Mouse (Mus musculus) liver, postnatal 0 days (tissue): ENCODE data around the gene Cdk14.

ENCODE experiments used
- CTCF ChIP-seq: sonication (generic); IDR thresholded peaks from 2 replicates; pipeline ENCODE4 v1.5.1; 2016; ENCODE audit warnings: antibody characterized with exemption, low read depth
- EP300 ChIP-seq: IDR thresholded peaks from 2 replicates; pipeline ENCODE4 v1.6.1; 2016; ENCODE audit warnings: antibody characterized with exemption, low read depth, mild to moderate bottlenecking

- TF ChIP-seq CTCF (no peak), EP300 (no peak)
Observed at GRCm38 (mm10) chr5:5353946-5354345, 66.2 kb downstream of the Cdk14 start.
